Mouse (Mus musculus) kidney, embryonic 16.5 days (tissue): Measurements from ENCODE around the gene Lyrm2. TPM values are rescaled to one million over a fixed set of nuclear protein-coding genes. Genes with fewer than 3 reads are reported as not detected.

Experiments used
- ATAC-seq: fragments of 200-750 bp; cut with Nextera tagmentation; 2 replicates; pipeline ENCODE4 v1.8.0; 2017; ENCODE audit warnings: moderate TSS enrichment; ENCODE audit not compliant: low FRiP score, low TSS enrichment
- H3K27ac ChIP-seq: fragments of 300-500 bp; sonication (generic); 2 replicates; pipeline ENCODE4 v1.5.1; 2014; ENCODE audit warnings: low read length
- H3K27me3 ChIP-seq: fragments of 300-500 bp; sonication (generic); 2 replicates; pipeline ENCODE4 v1.6.1; 2014; ENCODE audit warnings: low read length, control low read depth, mixed read lengths; ENCODE audit not compliant: insufficient read depth
- H3K36me3 ChIP-seq: fragments of 300-500 bp; sonication (generic); 2 replicates; pipeline ENCODE4 v1.6.1; 2014; ENCODE audit warnings: low read length, control low read depth, mixed read lengths; ENCODE audit not compliant: insufficient read depth
- H3K4me1 ChIP-seq: fragments of 300-500 bp; sonication (generic); 2 replicates; pipeline ENCODE4 v1.6.1; 2014; ENCODE audit warnings: low read length, control low read depth, mixed read lengths; ENCODE audit not compliant: insufficient read depth
- H3K4me2 ChIP-seq: fragments of 300-500 bp; sonication (generic); replicated peaks from 2 replicates; pipeline ENCODE4 v1.6.1; 2014; ENCODE audit warnings: low read depth, low read length
- H3K4me3 ChIP-seq: fragments of 300-500 bp; sonication (generic); 2 replicates; pipeline ENCODE4 v1.5.1; 2014; ENCODE audit warnings: mild to moderate bottlenecking, low read length
- H3K9ac ChIP-seq: fragments of 300-500 bp; sonication (generic); replicated peaks from 2 replicates; pipeline ENCODE4 v1.6.1; 2014; ENCODE audit warnings: low read length
- H3K9me3 ChIP-seq: fragments of 300-500 bp; sonication (generic); 2 replicates; pipeline ENCODE4 v1.6.1; 2016; ENCODE audit warnings: low read length, control low read depth
- WGBS: fragments of 180-500 bp; shearing (Covaris S2); extraction: QIAGEN DNeasy Blood & Tissue Kit; methylation state at CpG from one replicate; pipeline ENCODE4 v1.1.7; 2014; 5-methylcytosine and 5-hydroxymethylcytosine counted together
- polyA plus RNA-seq: library from polyadenylated mRNA; unstranded; fragments of >200 nt; fragmentation: Nextera tagmentation; extraction: Ambion mirVana; gene quantifications from 2 replicates; pipeline ENCODE4 v1.2.1, GENCODE M21; 2015

Gene Lyrm2
- polyA plus RNA-seq: 99.7 and 110 TPM in 2 replicates

DNA sequence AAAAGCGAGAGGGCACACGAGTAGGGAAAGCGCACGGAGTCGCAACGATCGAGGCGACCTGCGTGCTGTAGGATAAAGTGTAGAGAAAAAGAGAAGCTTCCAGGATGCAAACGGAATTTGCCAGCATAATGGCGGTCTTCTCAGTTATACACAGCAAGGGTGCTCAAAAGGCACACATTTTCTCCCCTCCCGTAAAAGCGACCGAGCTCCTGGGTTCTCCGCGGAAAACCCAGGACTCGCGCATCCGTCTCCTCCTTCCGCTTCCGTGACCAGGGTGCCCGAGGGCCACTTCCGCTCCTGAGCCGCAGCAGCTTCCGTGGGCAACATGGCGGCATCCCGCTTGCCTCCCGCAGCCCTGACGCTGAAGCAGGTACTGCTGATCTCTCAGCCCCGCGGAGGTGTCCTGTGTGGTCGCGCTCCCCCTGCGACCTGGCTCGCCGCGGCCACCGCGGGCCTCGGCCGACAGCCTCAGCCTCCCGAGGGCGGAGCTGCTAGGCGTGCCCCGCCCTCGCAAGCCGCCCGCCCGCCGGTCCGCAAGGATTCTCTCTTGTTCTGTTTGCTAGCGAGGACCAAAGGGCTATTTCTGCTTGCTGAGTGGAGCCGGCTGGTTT, at the start of gene Lyrm2:
TSS of gene Lyrm2 (plus strand) at position 288 of the 611 bp plus-strand sequence.
- Histone ChIP-seq H3K4me3 (peak within 1 kb of the TSS; percentile 68), H3K9ac (peak within 1 kb of the TSS; percentile 78), H3K4me1 (peaks cover 6% of the 10 kb centered on the region), H3K4me2 (peak within 1 kb of the TSS; percentile 67), H3K36me3 (peaks cover 3% of the 10 kb centered on the region; the same call in 1 of the 2 replicates), H3K27me3 (no peaks in the 10 kb centered on the region), H3K9me3 (no peaks in the 10 kb centered on the region), H3K27ac (peak within 1 kb of the TSS; percentile 98)
- peak; percentile 93 for ATAC-seq
- under 1% methylated on average over 53 of the region's 53 CpGs for WGBS

DNA sequence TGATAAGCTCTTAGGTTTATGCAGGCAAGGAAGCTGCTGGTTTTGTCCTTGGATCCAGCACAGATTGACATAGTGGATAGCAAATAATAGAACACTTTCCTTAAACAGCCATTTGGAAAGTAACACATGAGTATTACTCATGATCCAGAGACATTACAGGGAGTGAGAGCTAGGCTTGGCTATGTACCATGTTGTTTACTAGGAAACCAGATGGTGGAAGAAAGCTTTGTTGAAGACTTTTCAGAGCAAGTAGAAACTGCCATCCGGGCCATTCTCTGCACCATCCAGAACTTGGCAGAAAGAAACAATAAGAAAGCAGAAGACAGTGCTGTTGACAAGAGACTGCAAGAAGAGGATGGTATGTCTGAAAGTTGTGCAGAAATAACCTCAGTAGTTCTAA, 49.3 kb upstream of the Lyrm2 start:
- H3K27ac ChIP-seq: no peak overlapping the region
- H3K9ac ChIP-seq: no peak overlapping the region
- WGBS: 97% methylated on average over 1 of the region's 1 CpGs
- no peak overlapping the region for H3K4me3 ChIP-seq
- no peak overlapping the region for H3K4me2 ChIP-seq
- H3K4me1 ChIP-seq: no peaks in the 10 kb centered on the region
- no peak for ATAC-seq
- H3K27me3 ChIP-seq: no peaks in the 10 kb centered on the region
- H3K36me3 ChIP-seq: peaks cover 57% of the 10 kb centered on the region
- no peaks in the 10 kb centered on the region for H3K9me3 ChIP-seq

DNA sequence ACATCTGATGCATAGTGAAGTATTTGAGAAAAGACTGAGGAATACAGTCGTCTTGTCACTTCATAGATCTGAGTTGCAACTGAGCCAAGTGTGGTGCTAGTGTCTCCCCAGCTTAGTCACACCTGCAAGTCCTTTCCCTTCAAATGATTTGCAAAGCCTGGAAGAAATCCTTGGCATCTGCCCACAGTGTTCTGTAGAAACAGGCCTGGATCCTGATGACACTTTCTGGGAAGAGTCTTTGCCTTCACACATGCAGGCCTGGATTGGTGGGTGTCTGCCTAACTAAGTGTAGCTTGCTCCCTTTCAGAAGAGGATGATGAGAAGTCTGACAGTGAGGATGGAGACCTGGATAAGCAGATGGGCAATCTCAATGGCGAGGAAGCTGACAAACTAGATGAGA, 42.6 kb upstream of the Lyrm2 start:
- no peaks in the 10 kb centered on the region for H3K4me1 ChIP-seq
- no peaks in the 10 kb centered on the region for H3K27me3 ChIP-seq
- H3K4me3 ChIP-seq: no peak overlapping the region
- H3K36me3 ChIP-seq: peaks cover 58% of the 10 kb centered on the region
- H3K9ac ChIP-seq: no peak overlapping the region
- no peaks in the 10 kb centered on the region for H3K9me3 ChIP-seq
- H3K4me2 ChIP-seq: no peak overlapping the region
- ATAC-seq: no peak
- no peak overlapping the region for H3K27ac ChIP-seq
- 81% methylated on average over 2 of the region's 2 CpGs for WGBS

DNA sequence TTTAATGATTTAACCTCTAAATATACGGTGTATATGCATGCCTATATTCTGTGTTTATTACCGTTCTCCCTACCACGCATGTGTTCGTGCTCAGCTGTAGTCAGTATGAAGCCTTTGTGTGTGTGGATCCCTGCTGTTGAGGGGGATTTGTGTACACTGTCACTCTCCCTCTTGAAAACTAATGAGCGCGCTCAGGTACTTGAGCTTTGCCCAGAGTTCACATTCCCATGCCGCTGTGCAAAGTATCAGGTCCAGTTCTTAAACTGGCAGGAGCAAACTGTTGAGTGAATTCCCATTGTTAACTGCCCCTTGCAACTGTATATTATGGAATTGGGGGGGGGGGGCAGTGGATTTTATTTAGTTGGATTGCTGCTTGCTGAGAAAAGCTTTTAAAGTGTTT, 32.6 kb upstream of the Lyrm2 start:
- no peak for ATAC-seq
- H3K9ac ChIP-seq: no peak overlapping the region
- no peak overlapping the region for H3K27ac ChIP-seq
- peaks cover 45% of the 10 kb centered on the region for H3K36me3 ChIP-seq
- 94% methylated on average over 7 of the region's 7 CpGs for WGBS
- H3K9me3 ChIP-seq: no peaks in the 10 kb centered on the region
- no peaks in the 10 kb centered on the region for H3K4me1 ChIP-seq
- H3K4me3 ChIP-seq: no peak overlapping the region
- H3K27me3 ChIP-seq: no peaks in the 10 kb centered on the region
- H3K4me2 ChIP-seq: no peak overlapping the region

DNA sequence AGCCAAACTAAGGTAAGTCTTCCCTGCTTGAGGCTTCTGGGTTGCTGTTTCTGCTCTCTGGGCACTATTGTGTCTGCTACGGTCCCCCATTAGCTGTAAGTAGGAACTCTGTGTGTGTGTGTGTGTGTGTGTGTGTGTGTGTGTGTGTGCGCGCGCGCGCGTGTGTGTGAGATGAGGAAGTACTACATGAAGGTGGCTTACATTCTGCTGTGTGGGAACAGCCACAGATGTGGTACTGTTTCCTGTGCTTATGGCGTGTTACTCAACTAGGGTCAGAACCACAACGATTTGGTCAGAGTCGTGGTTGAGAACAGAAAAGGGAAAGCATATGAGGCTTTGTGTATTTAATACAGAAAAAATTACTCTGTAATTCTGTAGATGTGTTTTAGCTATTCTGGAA, 32.0 kb upstream of the Lyrm2 start:
- Histone ChIP-seq H3K9me3 (no peaks in the 10 kb centered on the region), H3K36me3 (peaks cover 46% of the 10 kb centered on the region), H3K4me1 (no peaks in the 10 kb centered on the region), H3K27me3 (no peaks in the 10 kb centered on the region), H3K27ac (no peak overlapping the region), H3K4me3 (no peak overlapping the region), H3K4me2 (no peak overlapping the region), H3K9ac (no peak overlapping the region)
- 97% methylated on average over 10 of the region's 10 CpGs for WGBS
- ATAC-seq: no peak

DNA sequence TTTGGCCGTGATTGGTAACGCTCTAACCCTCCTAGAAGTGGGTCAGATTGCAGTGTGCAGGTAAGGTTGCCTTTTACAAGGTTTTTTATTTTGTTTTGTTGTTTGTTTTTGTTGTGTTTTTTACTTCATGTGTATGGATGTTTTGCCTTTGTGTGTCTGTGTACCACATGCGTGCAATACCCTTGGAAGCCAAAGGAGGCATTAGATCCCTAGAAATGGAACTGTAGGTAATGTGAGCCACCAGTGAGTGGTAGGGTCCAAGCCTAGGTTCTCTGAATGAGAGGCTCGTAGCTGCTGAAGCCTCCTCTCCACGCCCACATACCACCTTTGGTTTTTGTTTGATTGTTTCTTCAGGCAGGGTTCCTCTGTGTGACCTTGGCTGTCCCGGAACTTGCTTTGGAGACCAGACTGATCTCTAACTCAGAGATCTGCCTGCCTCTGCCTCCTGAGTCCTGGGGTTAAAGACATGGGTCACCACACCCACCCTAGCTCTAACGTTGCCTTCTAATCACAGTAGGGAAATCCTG, 29.7 kb upstream of the Lyrm2 start:
- H3K9ac ChIP-seq: no peak overlapping the region
- no peak overlapping the region for H3K27ac ChIP-seq
- peaks cover 53% of the 10 kb centered on the region for H3K36me3 ChIP-seq
- ATAC-seq: no peak
- WGBS: 95% methylated on average over 7 of the region's 7 CpGs
- H3K4me3 ChIP-seq: no peak overlapping the region
- no peak overlapping the region for H3K4me2 ChIP-seq
- H3K9me3 ChIP-seq: no peaks in the 10 kb centered on the region
- no peaks in the 10 kb centered on the region for H3K4me1 ChIP-seq
- no peaks in the 10 kb centered on the region for H3K27me3 ChIP-seq

DNA sequence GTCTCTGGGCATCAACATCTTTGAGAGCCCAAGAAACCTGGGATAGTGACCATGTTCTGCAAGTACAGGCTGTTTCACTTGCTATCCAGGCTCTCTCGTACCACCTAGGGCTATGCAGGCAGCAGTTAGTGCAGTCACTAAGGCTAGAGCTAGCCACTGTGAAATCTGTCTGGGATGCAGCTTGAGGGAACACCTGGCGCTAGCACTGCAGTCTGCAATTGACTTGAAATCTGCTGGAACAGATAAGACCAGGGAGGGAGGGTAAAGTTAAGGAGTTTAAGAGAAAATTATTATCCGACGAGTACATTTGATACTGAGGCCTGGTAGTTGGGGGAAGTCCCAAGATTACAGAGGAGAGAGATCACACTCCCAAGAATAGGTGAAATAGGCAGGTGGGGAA, 20.1 kb upstream of the Lyrm2 start:
- Histone ChIP-seq H3K9me3 (no peaks in the 10 kb centered on the region), H3K36me3 (peaks cover 12% of the 10 kb centered on the region; the same call in 1 of the 2 replicates), H3K4me3 (no peak overlapping the region), H3K27ac (no peak overlapping the region), H3K27me3 (no peaks in the 10 kb centered on the region), H3K9ac (no peak overlapping the region), H3K4me1 (no peaks in the 10 kb centered on the region), H3K4me2 (no peak overlapping the region)
- ATAC-seq: no peak
- 96% methylated on average over 4 of the region's 4 CpGs for WGBS

DNA sequence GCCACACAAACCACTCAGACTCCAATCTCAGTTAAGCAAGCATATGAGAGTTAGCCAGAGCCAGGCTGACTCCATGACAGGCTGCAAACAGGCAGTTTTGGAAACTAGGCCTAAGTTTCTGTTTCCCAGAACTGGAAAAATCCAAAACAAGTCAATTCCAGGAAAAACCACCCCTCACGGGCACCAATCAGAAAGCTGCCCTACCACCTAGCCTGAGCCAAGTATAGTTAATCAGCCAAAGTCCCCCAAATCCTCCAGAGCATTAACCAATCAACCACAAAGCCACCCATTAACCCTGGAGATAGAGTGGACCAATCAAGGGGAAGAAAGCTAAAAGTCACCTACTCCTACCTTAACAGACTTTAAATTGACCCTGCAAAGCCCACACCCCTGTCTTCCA, 12.9 kb upstream of the Lyrm2 start:
- H3K9ac ChIP-seq: no peak overlapping the region
- H3K27me3 ChIP-seq: no peaks in the 10 kb centered on the region
- ATAC-seq: no peak
- 0 out of 2 replicates have a peak, but pooled peaks cover 3% of the 10 kb centered on the region for H3K36me3 ChIP-seq
- no peak overlapping the region for H3K4me2 ChIP-seq
- no peak overlapping the region for H3K27ac ChIP-seq
- H3K4me3 ChIP-seq: no peak overlapping the region
- H3K4me1 ChIP-seq: no peaks in the 10 kb centered on the region
- no peaks in the 10 kb centered on the region for H3K9me3 ChIP-seq
- WGBS: 87% methylated on average over 1 of the region's 1 CpGs

DNA sequence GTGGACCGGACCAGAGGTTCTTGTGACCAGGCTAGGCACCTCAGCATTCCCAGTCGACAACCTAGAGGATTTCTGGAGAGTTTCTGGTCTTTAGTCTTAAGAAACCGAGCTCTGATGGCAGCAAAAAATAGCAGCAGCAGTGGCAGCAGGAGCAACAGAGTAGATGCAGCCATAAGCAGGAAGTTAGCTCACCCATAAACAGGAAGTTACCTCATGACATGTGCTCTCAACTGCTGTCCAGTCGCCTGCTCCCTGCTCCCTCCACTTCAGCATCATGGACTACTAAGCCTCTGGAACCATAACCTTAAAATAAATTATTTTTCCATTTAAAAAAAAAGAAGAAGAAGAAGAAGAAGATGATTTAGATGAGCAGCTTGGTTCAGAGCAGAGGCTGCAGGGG, 11.0 kb upstream of the Lyrm2 start:
- Histone ChIP-seq H3K36me3 (0 out of 2 replicates have a peak, but pooled peaks cover 3% of the 10 kb centered on the region), H3K9me3 (no peaks in the 10 kb centered on the region), H3K27me3 (no peaks in the 10 kb centered on the region), H3K4me2 (no peak overlapping the region), H3K9ac (no peak overlapping the region), H3K4me1 (no peaks in the 10 kb centered on the region), H3K4me3 (no peak overlapping the region), H3K27ac (no peak overlapping the region)
- no peak for ATAC-seq
- WGBS: 86% methylated on average over 4 of the region's 4 CpGs

DNA sequence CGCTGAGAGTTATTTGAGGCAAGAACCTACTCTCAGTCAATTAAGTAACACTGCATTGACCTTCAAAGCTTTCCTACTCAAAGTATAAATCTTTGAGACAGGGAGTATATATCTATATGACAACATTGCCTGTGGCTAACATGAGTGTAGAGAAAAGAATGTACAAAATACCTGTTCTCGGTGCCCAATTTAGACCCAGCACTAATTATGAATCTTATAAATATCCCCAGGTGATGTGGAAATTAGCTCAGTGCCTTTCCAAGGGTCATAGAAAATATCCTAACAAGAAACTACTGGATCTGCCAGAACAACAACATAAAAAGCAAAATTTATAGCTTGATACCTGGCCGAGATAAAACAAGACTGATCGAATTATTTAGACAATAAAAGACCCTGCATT, 1.1 kb upstream of the Lyrm2 start:
- Histone ChIP-seq H3K9ac (no peak overlapping the region), H3K4me3 (no peak overlapping the region), H3K36me3 (peaks cover 3% of the 10 kb centered on the region; the same call in 1 of the 2 replicates), H3K27ac (no peak overlapping the region), H3K9me3 (no peaks in the 10 kb centered on the region), H3K27me3 (no peaks in the 10 kb centered on the region), H3K4me2 (no peak overlapping the region), H3K4me1 (peaks cover 6% of the 10 kb centered on the region)
- no peak for ATAC-seq
- 92% methylated on average over 4 of the region's 4 CpGs for WGBS
